Mouse (Mus musculus): Measurements from ENCODE around the gene Slc35a3. TPM values are rescaled to one million over a fixed set of nuclear protein-coding genes. Genes with fewer than 3 reads are reported as not detected.
"Not testable (repeated sequence)": the region's sequence is repeated elsewhere in the genome, so short reads cannot be mapped to it uniquely, and the experiment has no call there.

The Slc35a3 gene
- polyA plus RNA-seq, 1 experiment from 2014 or later = 7.0 TPM

DNA sequence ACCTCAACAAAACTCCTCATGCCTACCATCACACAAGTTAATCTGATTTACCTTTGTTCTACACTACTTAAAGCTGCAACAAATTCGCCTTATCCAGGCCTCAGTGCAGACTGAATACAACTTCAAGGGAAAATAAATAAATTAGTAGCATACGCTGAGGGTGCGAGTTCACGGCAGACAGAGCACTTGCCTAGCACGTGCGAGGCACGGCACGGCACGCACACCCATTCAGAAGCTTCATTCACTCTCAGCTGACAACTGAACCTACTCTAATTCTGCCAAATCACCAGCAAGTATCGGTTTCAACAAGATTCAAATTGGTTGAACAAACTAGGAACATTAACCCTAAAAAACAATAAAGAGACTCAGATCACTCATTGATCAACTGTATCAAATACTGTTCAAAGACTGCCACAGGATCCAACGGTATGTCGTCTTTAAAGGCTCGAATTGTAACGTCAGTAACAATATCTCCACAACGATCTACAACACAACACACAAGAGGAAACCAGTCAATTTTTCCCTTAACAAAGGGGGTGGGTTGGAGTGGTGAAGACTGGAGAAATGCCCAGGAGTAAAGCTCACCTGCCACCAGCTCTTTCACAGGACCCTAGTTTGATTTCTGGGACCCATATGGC lies 53.6 kb downstream of the Slc35a3 start:
- 61% methylated on average over 15 of the region's 15 CpGs for WGBS
- ATAC-seq (replicated peaks; ENCODE audit: insufficient number of reproducible peaks, low FRiP score, low TSS enrichment, low read depth) (no peak), DNase-seq (ENCODE audit: low spot score) (no peak)
- Histone ChIP-seq H3K9ac (replicated peaks; ENCODE audit: low read length) (no peak overlapping the region), H3K27me3 (ENCODE audit: control insufficient read depth, insufficient read depth, low read length) (no peaks in the 10 kb centered on the region), H3K27ac (replicated peaks; ENCODE audit: low read depth, low read length) (no peak overlapping the region), H3K36me3 (replicated peaks; ENCODE audit: control insufficient read depth, insufficient read depth, low read depth, low read length) (no peaks in the 10 kb centered on the region), H3K4me3 (ENCODE audit: low read depth, low read length) (no peak overlapping the region), H3K9me3 (replicated peaks; ENCODE audit: control insufficient read depth, low read length) (no peaks in the 10 kb centered on the region), H3K4me1 (ENCODE audit: control insufficient read depth, insufficient read depth, low read length) (no peaks in the 10 kb centered on the region), H3K4me2 (ENCODE audit: low read depth, low read length) (no peak overlapping the region)

- no peak for ATAC-seq (replicated peaks; ENCODE audit: insufficient number of reproducible peaks, low FRiP score, low TSS enrichment, low read depth)
- H3K9ac ChIP-seq (replicated peaks; ENCODE audit: low read length) = no peak overlapping the region
- H3K36me3 ChIP-seq (replicated peaks; ENCODE audit: control insufficient read depth, insufficient read depth, low read depth, low read length) = no peaks in the 10 kb centered on the region
- H3K4me3 ChIP-seq (ENCODE audit: low read depth, low read length) = no peak overlapping the region
- WGBS = 82% methylated on average over 7 of the region's 7 CpGs
- no peak for DNase-seq (ENCODE audit: low spot score)
- no peaks in the 10 kb centered on the region for H3K4me1 ChIP-seq (ENCODE audit: control insufficient read depth, insufficient read depth, low read length)
- no peak overlapping the region for H3K4me2 ChIP-seq (ENCODE audit: low read depth, low read length)
- H3K9me3 ChIP-seq (replicated peaks; ENCODE audit: control insufficient read depth, low read length) = no peaks in the 10 kb centered on the region
- H3K27ac ChIP-seq (replicated peaks; ENCODE audit: low read depth, low read length) = no peak overlapping the region
- H3K27me3 ChIP-seq (ENCODE audit: control insufficient read depth, insufficient read depth, low read length) = no peaks in the 10 kb centered on the region
These were observed 56.3 kb downstream of the Slc35a3 start for GRCm38 (mm10) chr3:116656184-116656965.

DNA sequence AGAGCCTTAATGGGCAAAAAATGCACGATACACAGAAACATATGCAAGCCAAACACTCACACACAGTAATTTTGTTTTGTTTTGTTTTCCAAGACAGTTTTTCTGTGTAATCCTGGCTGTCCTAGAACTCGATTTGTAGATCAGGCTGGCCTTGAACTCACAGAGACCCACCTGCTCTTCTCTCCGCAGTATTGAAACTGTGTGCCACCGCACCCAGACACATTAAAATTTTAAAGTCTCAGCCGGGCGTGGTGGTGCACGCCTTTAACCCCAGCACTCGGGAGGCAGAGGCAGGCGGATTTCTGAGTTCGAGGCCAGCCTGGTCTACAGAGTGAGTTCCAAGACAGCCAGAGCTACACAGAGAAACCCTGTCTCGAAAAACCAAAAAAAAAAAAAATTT lies 58.6 kb downstream of the Slc35a3 start:
- not testable (repeated sequence) for H3K9ac ChIP-seq (replicated peaks; ENCODE audit: low read length); H3K4me2 ChIP-seq (ENCODE audit: low read depth, low read length); H3K27ac ChIP-seq (replicated peaks; ENCODE audit: low read depth, low read length); DNase-seq (ENCODE audit: low spot score); H3K4me1 ChIP-seq (ENCODE audit: control insufficient read depth, insufficient read depth, low read length); H3K9me3 ChIP-seq (replicated peaks; ENCODE audit: control insufficient read depth, low read length); H3K4me3 ChIP-seq (ENCODE audit: low read depth, low read length); ATAC-seq (replicated peaks; ENCODE audit: insufficient number of reproducible peaks, low FRiP score, low TSS enrichment, low read depth); H3K36me3 ChIP-seq (replicated peaks; ENCODE audit: control insufficient read depth, insufficient read depth, low read depth, low read length); H3K27me3 ChIP-seq (ENCODE audit: control insufficient read depth, insufficient read depth, low read length)
- 94% methylated on average over 11 of the region's 11 CpGs for WGBS

GRCm38 (mm10) chr3:116653278-116653945 lies 59.2 kb downstream of the Slc35a3 start:
- no peaks in the 10 kb centered on the region for H3K4me1 ChIP-seq (ENCODE audit: control insufficient read depth, insufficient read depth, low read length)
- no peak overlapping the region for H3K9ac ChIP-seq (replicated peaks; ENCODE audit: low read length)
- H3K9me3 ChIP-seq (replicated peaks; ENCODE audit: control insufficient read depth, low read length) = no peaks in the 10 kb centered on the region
- ATAC-seq (replicated peaks; ENCODE audit: insufficient number of reproducible peaks, low FRiP score, low TSS enrichment, low read depth) = no peak
- no peak overlapping the region for H3K4me2 ChIP-seq (ENCODE audit: low read depth, low read length)
- H3K36me3 ChIP-seq (replicated peaks; ENCODE audit: control insufficient read depth, insufficient read depth, low read depth, low read length) = no peaks in the 10 kb centered on the region
- 82% methylated on average over 5 of the region's 5 CpGs for WGBS
- no peak overlapping the region for H3K27ac ChIP-seq (replicated peaks; ENCODE audit: low read depth, low read length)
- no peak overlapping the region for H3K4me3 ChIP-seq (ENCODE audit: low read depth, low read length)
- no peak for DNase-seq (ENCODE audit: low spot score)
- no peaks in the 10 kb centered on the region for H3K27me3 ChIP-seq (ENCODE audit: control insufficient read depth, insufficient read depth, low read length)

- Histone ChIP-seq H3K4me2 (ENCODE audit: low read depth, low read length) (no peak overlapping the region), H3K27ac (replicated peaks; ENCODE audit: low read depth, low read length) (no peak overlapping the region), H3K27me3 (ENCODE audit: control insufficient read depth, insufficient read depth, low read length) (no peaks in the 10 kb centered on the region), H3K36me3 (replicated peaks; ENCODE audit: control insufficient read depth, insufficient read depth, low read depth, low read length) (no peaks in the 10 kb centered on the region), H3K9me3 (replicated peaks; ENCODE audit: control insufficient read depth, low read length) (no peaks in the 10 kb centered on the region), H3K9ac (replicated peaks; ENCODE audit: low read length) (no peak overlapping the region), H3K4me3 (ENCODE audit: low read depth, low read length) (no peak overlapping the region), H3K4me1 (ENCODE audit: control insufficient read depth, insufficient read depth, low read length) (no peaks in the 10 kb centered on the region)
- ATAC-seq (replicated peaks; ENCODE audit: insufficient number of reproducible peaks, low FRiP score, low TSS enrichment, low read depth) (0 out of 2 replicates have a peak, but pooled peaks have one; percentile 67), DNase-seq (ENCODE audit: low spot score) (no peak)
- WGBS = 78% methylated on average over 3 of the region's 3 CpGs
These were observed 60.6 kb downstream of the Slc35a3 start for GRCm38 (mm10) chr3:116652033-116652446.

DNA sequence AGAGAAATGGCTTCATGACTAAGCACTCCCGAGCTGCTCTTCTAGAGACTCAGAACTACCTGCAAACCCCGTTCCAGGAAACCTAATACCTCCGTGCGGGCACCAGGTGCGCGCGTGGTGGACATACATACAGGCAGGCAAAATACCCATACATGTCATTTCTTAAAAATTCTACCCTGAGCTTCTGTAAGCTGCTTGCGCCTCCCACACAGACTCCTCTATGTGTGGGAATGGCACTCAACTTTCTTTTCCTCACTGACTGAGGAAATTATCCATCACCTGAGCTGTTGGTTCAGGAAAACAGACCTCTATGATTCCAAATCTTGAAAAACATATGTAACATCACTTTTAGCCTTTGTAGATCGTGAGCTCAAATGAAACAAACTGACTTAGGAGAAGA lies 61.9 kb downstream of the Slc35a3 start:
- no peaks in the 10 kb centered on the region for H3K36me3 ChIP-seq (replicated peaks; ENCODE audit: control insufficient read depth, insufficient read depth, low read depth, low read length)
- DNase-seq (ENCODE audit: low spot score) = no peak
- no peaks in the 10 kb centered on the region for H3K4me1 ChIP-seq (ENCODE audit: control insufficient read depth, insufficient read depth, low read length)
- WGBS = 97% methylated on average over 9 of the region's 9 CpGs
- H3K27ac ChIP-seq (replicated peaks; ENCODE audit: low read depth, low read length) = no peak overlapping the region
- H3K4me2 ChIP-seq (ENCODE audit: low read depth, low read length) = no peak overlapping the region
- H3K9me3 ChIP-seq (replicated peaks; ENCODE audit: control insufficient read depth, low read length) = no peaks in the 10 kb centered on the region
- no peak overlapping the region for H3K9ac ChIP-seq (replicated peaks; ENCODE audit: low read length)
- no peak overlapping the region for H3K4me3 ChIP-seq (ENCODE audit: low read depth, low read length)
- no peak for ATAC-seq (replicated peaks; ENCODE audit: insufficient number of reproducible peaks, low FRiP score, low TSS enrichment, low read depth)
- no peaks in the 10 kb centered on the region for H3K27me3 ChIP-seq (ENCODE audit: control insufficient read depth, insufficient read depth, low read length)

DNA sequence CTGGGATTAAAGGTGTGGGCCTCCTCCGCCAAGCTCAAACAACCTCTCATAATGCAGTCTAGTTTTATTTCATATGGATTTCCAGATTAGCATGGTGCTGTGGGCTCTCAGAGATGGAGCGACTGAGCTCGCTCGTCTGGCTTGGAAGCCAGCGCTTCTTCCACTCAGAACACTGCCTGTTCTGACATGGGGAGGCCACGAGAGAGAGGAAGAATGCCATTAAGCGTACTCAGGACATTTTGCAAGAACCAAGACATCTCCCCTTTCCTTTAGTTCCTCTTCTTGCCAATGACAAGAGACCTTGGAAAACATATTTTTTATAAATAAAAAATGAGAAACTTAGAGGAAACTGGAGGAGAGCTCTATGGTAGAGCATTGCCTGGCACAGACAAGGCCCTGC lies 63.8 kb downstream of the Slc35a3 start:
- DNase-seq (ENCODE audit: low spot score) (no peak), ATAC-seq (replicated peaks; ENCODE audit: insufficient number of reproducible peaks, low FRiP score, low TSS enrichment, low read depth) (no peak)
- Histone ChIP-seq H3K4me1 (ENCODE audit: control insufficient read depth, insufficient read depth, low read length) (no peaks in the 10 kb centered on the region), H3K27me3 (ENCODE audit: control insufficient read depth, insufficient read depth, low read length) (no peaks in the 10 kb centered on the region), H3K27ac (replicated peaks; ENCODE audit: low read depth, low read length) (no peak overlapping the region), H3K4me2 (ENCODE audit: low read depth, low read length) (no peak overlapping the region), H3K4me3 (ENCODE audit: low read depth, low read length) (no peak overlapping the region), H3K9ac (replicated peaks; ENCODE audit: low read length) (no peak overlapping the region), H3K36me3 (replicated peaks; ENCODE audit: control insufficient read depth, insufficient read depth, low read depth, low read length) (no peaks in the 10 kb centered on the region; the same call in 1 of the 2 replicates), H3K9me3 (replicated peaks; ENCODE audit: control insufficient read depth, low read length) (no peaks in the 10 kb centered on the region)
- 90% methylated on average over 7 of the region's 7 CpGs for WGBS

- Histone ChIP-seq H3K27me3 (ENCODE audit: control insufficient read depth, insufficient read depth, low read length) (no peaks in the 10 kb centered on the region), H3K4me2 (ENCODE audit: low read depth, low read length) (no peak overlapping the region), H3K36me3 (replicated peaks; ENCODE audit: control insufficient read depth, insufficient read depth, low read depth, low read length) (no peaks in the 10 kb centered on the region; the same call in none of the 2 replicates), H3K9me3 (replicated peaks; ENCODE audit: control insufficient read depth, low read length) (no peaks in the 10 kb centered on the region), H3K27ac (replicated peaks; ENCODE audit: low read depth, low read length) (no peak overlapping the region), H3K9ac (replicated peaks; ENCODE audit: low read length) (no peak overlapping the region), H3K4me3 (ENCODE audit: low read depth, low read length) (no peak overlapping the region), H3K4me1 (ENCODE audit: control insufficient read depth, insufficient read depth, low read length) (no peaks in the 10 kb centered on the region)
- no peak for ATAC-seq (replicated peaks; ENCODE audit: insufficient number of reproducible peaks, low FRiP score, low TSS enrichment, low read depth)
- WGBS = 97% methylated on average over 1 of the region's 1 CpGs
- DNase-seq (ENCODE audit: low spot score) = no peak
These were observed 66.2 kb downstream of the Slc35a3 start for GRCm38 (mm10) chr3:116646387-116646786.

Data from embryonic facial prominence, embryonic 11.5 days (tissue).